Comparison of ENCODE assay signal across 15 mouse cellular contexts in genomic region chr13:53122085-53122484, GRCm38 (mm10).
DNase-seq lines count a peak whose midpoint lies in the region; ATAC-seq and TF ChIP-seq lines count a peak whose summit lies in the region.
"Had no signal": no experiment of that assay in that cellular context is flagged by ENCODE, and none has a peak within 500 bp of the region (broad histone marks: within the 10 kb centered on the region; RNA-seq: fewer than 3 reads in every experiment).

No protein-coding gene starts in this region.

- ATAC-seq in intestine, postnatal 0 days, result peak; percentile 73
- ATAC-seq: forebrain, embryonic 14.5 days had no signal

- no peak overlapping the region for H3K9ac ChIP-seq in intestine, postnatal 0 days (ENCODE audit: low read depth, low read length)
- H3K9ac ChIP-seq: heart, embryonic 12.5 days; hindbrain, embryonic 15.5 days; liver, embryonic 15.5 days had no signal

- H3K4me1 ChIP-seq in intestine, postnatal 0 days (replicated peaks; ENCODE audit: control insufficient read depth, insufficient read depth, low read length), result peaks cover 18% of the 10 kb centered on the region; the same call in 1 of the 2 replicates
- H3K4me1 ChIP-seq: liver, embryonic 15.5 days had no signal

- no peak overlapping the region for H3K27ac ChIP-seq in intestine, postnatal 0 days (ENCODE audit: low read depth, low read length)
- H3K27ac ChIP-seq: hindbrain, embryonic 15.5 days; liver, embryonic 15.5 days had no signal

- no peaks in the 10 kb centered on the region for H3K27me3 ChIP-seq in intestine, postnatal 0 days (replicated peaks; ENCODE audit: control insufficient read depth, insufficient read depth, low read length)
- H3K27me3 ChIP-seq: heart, embryonic 12.5 days; hindbrain, embryonic 15.5 days; liver, embryonic 15.5 days had no signal

- 36% methylated on average over 8 of the region's 8 CpGs for WGBS in intestine, postnatal 0 days

- peak; percentile 55 for DNase-seq in adrenal gland, postnatal 10 days
- DNase-seq in adrenal gland, adult 18-20 months (ENCODE audit: low spot score in 2 of 2), result no peak
- peak; percentile 21 to 35 for DNase-seq in kidney, adult 8-10 months
- no peak for DNase-seq in kidney, postnatal 10 days
- peak; percentile 19 for DNase-seq in NIH3T3 (ENCODE audit: low read depth)
- no peak for DNase-seq in lung, adult 18-20 months
- DNase-seq in urinary bladder, postnatal 25 days (ENCODE audit: low spot score), result no peak
- DNase-seq: embryo, embryonic 11 days; layer of hippocampus, postnatal 36 days; lung, postnatal 14 days had no signal

- no peak overlapping the region for H3K4me3 ChIP-seq in intestine, postnatal 0 days (ENCODE audit: low read depth, low read length)
- H3K4me3 ChIP-seq: heart, embryonic 12.5 days; hindbrain, embryonic 15.5 days; liver, embryonic 15.5 days had no signal

- H3K9me3 ChIP-seq in intestine, postnatal 0 days (ENCODE audit: control insufficient read depth), result no peaks in the 10 kb centered on the region
- H3K9me3 ChIP-seq: heart, embryonic 12.5 days; hindbrain, embryonic 15.5 days; liver, embryonic 15.5 days had no signal

- H3K36me3 ChIP-seq in intestine, postnatal 0 days (ENCODE audit: control insufficient read depth, insufficient read depth), result peaks cover 19% of the 10 kb centered on the region; the same call in 1 of the 2 replicates
- H3K36me3 ChIP-seq: hindbrain, embryonic 15.5 days; liver, embryonic 15.5 days had no signal

- no peak for TF ChIP-seq CTCF in intestine, postnatal 0 days (IDR thresholded peaks at IDR 0.05; ENCODE audit: low read depth)

- H3K4me2 ChIP-seq in intestine, postnatal 0 days (replicated peaks; ENCODE audit: low read depth), result no peak overlapping the region
- H3K4me2 ChIP-seq: heart, embryonic 12.5 days; hindbrain, embryonic 15.5 days; liver, embryonic 15.5 days had no signal

Comparison
In these comparisons a context has a peak if more than half of its experiments do, and no peak if none do; other contexts are left out.
1. DNase-seq: peak in adrenal gland, postnatal 10 days (single experiment), kidney, adult 8-10 months (2 of 2) and NIH3T3 (single experiment); none in adrenal gland, adult 18-20 months (0 of 2), kidney, postnatal 10 days (single experiment), lung, adult 18-20 months (0 of 2) and urinary bladder, postnatal 25 days (single experiment).